Mouse (Mus musculus) forebrain, postnatal 0 days (tissue): ENCODE data around the gene March7. TPM values are rescaled to one million over a fixed set of nuclear protein-coding genes. Genes with fewer than 3 reads are reported as not detected.

Experiments used
- ATAC-seq: fragments of 200-750 bp; cut with Nextera tagmentation; 2 replicates; pipeline ENCODE4 v1.8.0; 2017; ENCODE audit warnings: mild to moderate bottlenecking, moderate library complexity
- DNase-seq: peaks from one replicate; pipeline ENCODE4 v3.0.0-alpha.2; 2015
- H3K27ac ChIP-seq: fragments of 300-500 bp; sonication (generic); 2 replicates; pipeline ENCODE4 v1.5.1; 2014; ENCODE audit warnings: low read depth, mild to moderate bottlenecking, antibody characterized with exemption, low read length, moderate library complexity, mixed read lengths
- H3K27me3 ChIP-seq: fragments of 300-500 bp; sonication (generic); 2 replicates; pipeline ENCODE4 v1.6.1; 2014; ENCODE audit warnings: mild to moderate bottlenecking, low read length, mixed read lengths; ENCODE audit not compliant: insufficient read depth
- H3K36me3 ChIP-seq: fragments of 300-500 bp; sonication (generic); 2 replicates; pipeline ENCODE4 v1.6.1; 2014; ENCODE audit warnings: mild to moderate bottlenecking, moderate library complexity; ENCODE audit not compliant: insufficient read depth
- H3K4me1 ChIP-seq: fragments of 300-500 bp; sonication (generic); 2 replicates; pipeline ENCODE4 v1.6.1; 2014; ENCODE audit warnings: antibody characterized with exemption; ENCODE audit not compliant: insufficient read depth
- H3K4me2 ChIP-seq: fragments of 300-500 bp; sonication (generic); 2 replicates; pipeline ENCODE4 v1.6.1; 2014; ENCODE audit warnings: low read depth, mild to moderate bottlenecking, moderate library complexity
- H3K4me3 ChIP-seq: fragments of 300-500 bp; sonication (generic); 2 replicates; pipeline ENCODE4 v1.5.1; 2014; ENCODE audit warnings: low read depth, low read length, mixed read lengths
- H3K9ac ChIP-seq: fragments of 300-500 bp; sonication (generic); 2 replicates; pipeline ENCODE4 v1.6.1; 2014; ENCODE audit warnings: mild to moderate bottlenecking
- H3K9me3 ChIP-seq: fragments of 300-500 bp; sonication (generic); 2 replicates; pipeline ENCODE4 v1.6.1; 2016; ENCODE audit warnings: low read length
- CTCF ChIP-seq: sonication (generic); IDR thresholded peaks from 2 replicates; pipeline ENCODE4 v1.5.1; 2016; ENCODE audit warnings: antibody characterized with exemption, control low read depth, low read depth
- WGBS: fragments of 180-500 bp; shearing (Covaris S2); extraction: QIAGEN DNeasy Blood & Tissue Kit; methylation state at CpG from one replicate; pipeline ENCODE4 v1.1.7; 2014; 5-methylcytosine and 5-hydroxymethylcytosine counted together
- polyA plus RNA-seq: library from polyadenylated mRNA; unstranded; fragments of >200 nt; fragmentation: Nextera tagmentation; extraction: Ambion mirVana; gene quantifications from 2 replicates; pipeline ENCODE4 v1.2.1, GENCODE M21; 2015
- total RNA-seq: library from RNA; depleted of rRNA; stranded (reverse); fragments of >200 nt; gene quantifications from 2 replicates; pipeline ENCODE4 v1.2.3, GENCODE M21; 2014

March7 gene
- total and polyA plus RNA-seq, 2 experiments from 2014 or later, result 87.5 to 143 TPM

- DNase-seq, result peak; percentile 45
- H3K4me1 ChIP-seq, result 0 out of 2 replicates have a peak, but pooled peaks cover 5% of the 10 kb centered on the region
- H3K4me3 ChIP-seq, result peak overlapping the region; percentile 47
- peak; percentile 10; the same call in 1 of the 2 replicates for TF ChIP-seq CTCF
- 1% methylated on average over 42 of the region's 42 CpGs for WGBS
- no peaks in the 10 kb centered on the region for H3K27me3 ChIP-seq
- peak overlapping the region; percentile 42 for H3K9ac ChIP-seq
- no peaks in the 10 kb centered on the region for H3K36me3 ChIP-seq
- H3K27ac ChIP-seq, result no peak overlapping the region
- ATAC-seq, result peak; percentile 92
- peak overlapping the region; percentile 97 for H3K4me2 ChIP-seq
- no peaks in the 10 kb centered on the region for H3K9me3 ChIP-seq
These were observed 74.2 kb downstream of the March7 start for GRCm38 (mm10) chr2:60283751-60284466.

- 0 out of 2 replicates have a peak, but pooled peaks cover 5% of the 10 kb centered on the region for H3K4me1 ChIP-seq
- no peaks in the 10 kb centered on the region for H3K36me3 ChIP-seq
- peak within 1 kb of the TSS; percentile 42 for H3K9ac ChIP-seq
- no peaks in the 10 kb centered on the region for H3K9me3 ChIP-seq
- 59% methylated on average over 4 of the region's 4 CpGs for WGBS
- TF ChIP-seq CTCF, result no peak
- DNase-seq (no peak), ATAC-seq (no peak)
- H3K4me2 ChIP-seq, result peak within 1 kb of the TSS; percentile 97
- no peak within 1 kb of the TSS for H3K27ac ChIP-seq
- H3K4me3 ChIP-seq, result peak within 1 kb of the TSS; percentile 47
- no peaks in the 10 kb centered on the region for H3K27me3 ChIP-seq
These were observed 74.8 kb downstream of the March7 start, which contains the start of gene Cd302 for GRCm38 (mm10) chr2:60284467-60284821. TSS of gene Cd302 (minus strand) at chr2:60284488.

- H3K9me3 ChIP-seq, result no peaks in the 10 kb centered on the region
- DNase-seq (no peak), ATAC-seq (no peak)
- 0 out of 2 replicates have a peak, but pooled peaks cover 5% of the 10 kb centered on the region for H3K4me1 ChIP-seq
- H3K36me3 ChIP-seq, result no peaks in the 10 kb centered on the region
- no peak overlapping the region for H3K4me3 ChIP-seq
- 87% methylated on average over 8 of the region's 8 CpGs for WGBS
- TF ChIP-seq CTCF, result no peak
- H3K9ac ChIP-seq, result no peak overlapping the region
- no peak overlapping the region for H3K4me2 ChIP-seq
- no peak overlapping the region for H3K27ac ChIP-seq
- no peaks in the 10 kb centered on the region for H3K27me3 ChIP-seq
These were observed 75.5 kb downstream of the March7 start for GRCm38 (mm10) chr2:60285107-60285617.

DNA sequence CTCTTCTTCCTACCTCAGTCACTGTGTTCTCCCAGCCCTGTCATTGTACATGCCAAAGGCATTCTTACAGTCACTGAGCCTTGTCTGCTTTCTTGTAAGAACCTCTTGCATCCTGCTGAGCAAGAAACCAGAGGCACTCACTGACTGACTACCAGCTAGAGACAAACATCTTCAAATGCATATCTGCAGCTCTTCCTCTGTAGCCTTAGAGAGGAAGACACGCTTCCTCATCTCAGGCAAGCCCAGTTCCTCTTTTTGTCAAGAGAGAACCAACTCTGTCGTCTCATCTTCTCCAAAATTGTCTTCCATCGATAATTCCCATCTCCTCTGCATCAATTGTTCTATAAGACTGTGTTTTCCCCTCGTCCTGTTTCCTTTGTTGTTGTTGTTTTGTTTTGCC, 78.9 kb downstream of the March7 start:
- no peak for ATAC-seq
- no peaks in the 10 kb centered on the region for H3K36me3 ChIP-seq
- H3K4me3 ChIP-seq, result no peak overlapping the region
- H3K4me2 ChIP-seq, result no peak overlapping the region
- no peak for DNase-seq
- H3K4me1 ChIP-seq, result 0 out of 2 replicates have a peak, but pooled peaks cover 2% of the 10 kb centered on the region
- H3K27me3 ChIP-seq, result no peaks in the 10 kb centered on the region
- no peak for TF ChIP-seq CTCF
- H3K9ac ChIP-seq, result no peak overlapping the region
- no peaks in the 10 kb centered on the region for H3K9me3 ChIP-seq
- H3K27ac ChIP-seq, result no peak overlapping the region
- 84% methylated on average over 4 of the region's 4 CpGs for WGBS

GRCm38 (mm10) chr2:60289451-60289850, 79.8 kb downstream of the March7 start:
- Histone ChIP-seq H3K4me1 (no peaks in the 10 kb centered on the region), H3K4me2 (no peak overlapping the region), H3K27me3 (no peaks in the 10 kb centered on the region), H3K27ac (no peak overlapping the region), H3K4me3 (no peak overlapping the region), H3K36me3 (no peaks in the 10 kb centered on the region), H3K9ac (no peak overlapping the region), H3K9me3 (no peaks in the 10 kb centered on the region)
- 92% methylated on average over 1 of the region's 1 CpGs for WGBS
- no peak for TF ChIP-seq CTCF
- DNase-seq (no peak), ATAC-seq (no peak)

GRCm38 (mm10) chr2:60291381-60291780, 81.7 kb downstream of the March7 start:
- no peaks in the 10 kb centered on the region for H3K4me1 ChIP-seq
- H3K27me3 ChIP-seq, result no peaks in the 10 kb centered on the region
- H3K36me3 ChIP-seq, result no peaks in the 10 kb centered on the region
- H3K27ac ChIP-seq, result no peak overlapping the region
- H3K4me2 ChIP-seq, result no peak overlapping the region
- WGBS, result 83% methylated on average over 4 of the region's 4 CpGs
- ATAC-seq (no peak), DNase-seq (no peak)
- TF ChIP-seq CTCF, result no peak
- no peak overlapping the region for H3K4me3 ChIP-seq
- no peak overlapping the region for H3K9ac ChIP-seq
- H3K9me3 ChIP-seq, result no peaks in the 10 kb centered on the region

- no peaks in the 10 kb centered on the region for H3K9me3 ChIP-seq
- no peaks in the 10 kb centered on the region for H3K27me3 ChIP-seq
- WGBS, result 82% methylated on average over 3 of the region's 3 CpGs
- no peak overlapping the region for H3K27ac ChIP-seq
- no peak for TF ChIP-seq CTCF
- H3K4me1 ChIP-seq, result no peaks in the 10 kb centered on the region
- no peak for DNase-seq
- ATAC-seq, result no peak
- no peak overlapping the region for H3K4me3 ChIP-seq
- no peak overlapping the region for H3K9ac ChIP-seq
- no peaks in the 10 kb centered on the region for H3K36me3 ChIP-seq
- H3K4me2 ChIP-seq, result no peak overlapping the region
These were observed 88.6 kb downstream of the March7 start for GRCm38 (mm10) chr2:60298266-60298665.
